ENCODE assay signal across 8 mouse cellular contexts in the genomic region with DNA sequence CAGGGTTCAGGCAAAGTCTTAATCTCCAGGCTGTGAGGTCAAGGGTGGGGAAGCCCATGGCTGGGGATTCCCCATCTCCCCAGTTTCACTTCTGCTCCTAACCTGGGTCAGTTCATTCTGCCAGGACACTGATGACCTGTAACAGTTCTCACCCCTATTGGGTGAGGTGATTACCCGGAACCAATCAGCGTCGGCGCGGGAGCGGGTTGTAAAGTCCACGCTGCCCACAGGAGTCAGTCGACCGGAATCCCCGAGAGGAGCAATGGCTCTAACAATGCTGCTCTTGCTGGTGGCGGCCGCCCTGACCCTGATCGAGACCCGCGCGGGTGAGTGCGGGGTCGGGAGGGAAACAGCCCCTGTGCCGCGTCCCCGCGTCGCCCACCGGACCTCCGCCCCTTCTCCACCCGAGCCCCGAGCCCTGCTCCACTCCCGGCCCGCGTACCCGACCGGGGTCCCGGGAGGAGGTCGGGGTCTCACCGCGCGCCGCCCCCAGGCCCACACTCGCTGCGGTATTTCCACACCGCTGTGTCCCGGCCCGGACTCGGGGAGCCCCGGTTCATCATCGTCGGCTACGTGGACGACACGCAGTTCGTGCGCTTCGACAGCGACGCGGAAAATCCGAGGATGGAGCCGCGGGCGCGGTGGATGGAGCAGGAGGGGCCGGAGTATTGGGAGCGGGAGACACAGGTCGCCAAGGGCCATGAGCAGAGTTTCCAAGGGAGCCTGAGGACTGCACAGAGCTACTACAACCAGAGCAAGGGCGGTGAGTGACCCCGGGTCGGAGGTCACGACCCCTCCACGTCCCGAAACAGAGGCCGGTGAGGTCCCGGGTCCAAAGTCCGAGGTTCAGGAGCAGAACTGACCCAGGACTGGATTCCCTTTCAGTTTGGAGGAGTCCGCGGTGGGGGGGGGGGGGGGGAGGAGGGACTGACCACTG. TPM values are rescaled to one million over a fixed set of nuclear protein-coding genes. Genes with fewer than 3 reads are reported as not detected.
DNase-seq lines count a peak whose midpoint lies in the region; ATAC-seq and TF ChIP-seq lines count a peak whose summit lies in the region.
"Not testable (repeated sequence)": the region's sequence is repeated elsewhere in the genome, so short reads cannot be mapped to it uniquely, and the experiment has no call there.

No protein-coding gene starts in this region.

- peak overlapping the region; percentile 40 for H3K4me3 ChIP-seq in heart, embryonic 13.5 days
- peak overlapping the region; percentile 14; the same call in 1 of the 2 replicates for H3K4me3 ChIP-seq in intestine, embryonic 16.5 days (ENCODE audit: low read length)
- H3K4me3 ChIP-seq in limb, embryonic 13.5 days = peak overlapping the region; percentile 36
- peak overlapping the region; percentile 28 for H3K4me3 ChIP-seq in neural tube, embryonic 13.5 days
- peak overlapping the region; percentile 31 for H3K4me3 ChIP-seq in thymus, adult 2 months (ENCODE audit: control insufficient read depth, insufficient read depth, low read length)

- ATAC-seq in erythroid progenitor cell, adult 5-6 weeks (replicated peaks; ENCODE audit: low FRiP score, poor library complexity, severe bottlenecking) = peak; percentile 35; the same call in 1 of the 2 replicates
- ATAC-seq in heart, embryonic 13.5 days (ENCODE audit: extremely low read depth, insufficient number of reproducible peaks, low FRiP score, low TSS enrichment) = not testable (repeated sequence)
- peak; percentile 88 for ATAC-seq in intestine, embryonic 16.5 days
- ATAC-seq in limb, embryonic 13.5 days (ENCODE audit: low FRiP score, low read depth) = peak; percentile 77
- ATAC-seq in neural tube, embryonic 13.5 days (ENCODE audit: low read depth) = peak; percentile 80

- H3K4me1 ChIP-seq in heart, embryonic 13.5 days; intestine, embryonic 16.5 days (ENCODE audit: control insufficient read depth, insufficient read depth, low read length); limb, embryonic 13.5 days; neural tube, embryonic 13.5 days (replicated peaks); thymus, adult 2 months (replicated peaks; ENCODE audit: control insufficient read depth, insufficient read depth, low read length): not testable (repeated sequence)

- H3K27me3 ChIP-seq in heart, embryonic 13.5 days (replicated peaks) = peaks cover 34% of the 10 kb centered on the region
- H3K27me3 ChIP-seq in intestine, embryonic 16.5 days (replicated peaks; ENCODE audit: control insufficient read depth, insufficient read depth, low read length); neural tube, embryonic 13.5 days; thymus, adult 2 months (ENCODE audit: control insufficient read depth, insufficient read depth, low read length): not testable (repeated sequence)
- H3K27me3 ChIP-seq in limb, embryonic 13.5 days = peaks cover 17% of the 10 kb centered on the region

- not testable (repeated sequence) for H3K36me3 ChIP-seq in heart, embryonic 13.5 days; intestine, embryonic 16.5 days (ENCODE audit: control insufficient read depth, insufficient read depth, low read length); limb, embryonic 13.5 days; neural tube, embryonic 13.5 days; thymus, adult 2 months (ENCODE audit: control insufficient read depth, insufficient read depth, low read length)

- 0 out of 2 replicates have a peak overlapping the region, but pooled peaks have one; percentile 14 for H3K9ac ChIP-seq in heart, embryonic 13.5 days
- H3K9ac ChIP-seq in intestine, embryonic 16.5 days (ENCODE audit: low read depth, low read length); neural tube, embryonic 13.5 days: not testable (repeated sequence)
- peak overlapping the region; percentile 39; the same call in 1 of the 2 replicates for H3K9ac ChIP-seq in limb, embryonic 13.5 days

- not testable (repeated sequence) for H3K9me3 ChIP-seq in heart, embryonic 13.5 days; intestine, embryonic 16.5 days (ENCODE audit: control insufficient read depth, low read length); limb, embryonic 13.5 days; neural tube, embryonic 13.5 days

- WGBS in heart, embryonic 13.5 days = 3% methylated on average over 52 of the region's 75 CpGs
- 3% methylated on average over 47 of the region's 75 CpGs for WGBS in intestine, embryonic 16.5 days
- 2% methylated on average over 55 of the region's 75 CpGs for WGBS in limb, embryonic 13.5 days
- WGBS in neural tube, embryonic 13.5 days = 1% methylated on average over 51 of the region's 75 CpGs
- WGBS in thymus, adult 2 months = 3% methylated on average over 63 of the region's 75 CpGs

- not testable (repeated sequence) for H3K27ac ChIP-seq in heart, embryonic 13.5 days (replicated peaks); intestine, embryonic 16.5 days (ENCODE audit: low read length); limb, embryonic 13.5 days; neural tube, embryonic 13.5 days (replicated peaks); thymus, adult 2 months (ENCODE audit: control insufficient read depth, insufficient read depth, low read length)

- not testable (repeated sequence) for TF ChIP-seq CTCF in thymus, adult 2 months (IDR thresholded peaks at IDR 0.05; ENCODE audit: borderline replicate concordance, control insufficient read depth, extremely low read depth, insufficient read depth, low read length, poor library complexity)

- peak; percentile 4 for DNase-seq in adrenal gland, postnatal 25 days
- peak; percentile 15 for DNase-seq in lung, postnatal 10 days
- not testable (repeated sequence) for DNase-seq in thymus, adult 2 months

- TF ChIP-seq POLR2A in thymus, adult 2 months (IDR thresholded peaks at IDR 0.05; ENCODE audit: control insufficient read depth, extremely low read depth, insufficient read depth, low read length, poor library complexity) = not testable (repeated sequence)

- peak overlapping the region; percentile 65 for H3K4me2 ChIP-seq in heart, embryonic 13.5 days
- peak overlapping the region; percentile 57 for H3K4me2 ChIP-seq in intestine, embryonic 16.5 days (ENCODE audit: low read depth, low read length)
- peak overlapping the region; percentile 58 for H3K4me2 ChIP-seq in limb, embryonic 13.5 days (replicated peaks)
- peak overlapping the region; percentile 52 for H3K4me2 ChIP-seq in neural tube, embryonic 13.5 days

RNA-seq across cellular contexts. Expression of a gene that starts 14.7 kb away (rescaled TPM):
- 16.5 and 20.9 TPM in 2 replicates for total RNA-seq in adrenal gland, postnatal 25 days (2021)
- total RNA-seq in erythroid progenitor cell, adult 5-6 weeks (2015; ENCODE audit: low replicate concordance) = 20.2 and 22.6 TPM in 2 replicates
- 24.5 and 26.8 TPM in 2 replicates for total RNA-seq in erythroid progenitor cell, adult 5-6 weeks (2017; ENCODE audit: low replicate concordance)
- polyA plus RNA-seq in heart, embryonic 13.5 days (2015; fragmentation: Nextera tagmentation; extraction: Ambion mirVana) = 2.6 and 2.9 TPM in 2 replicates
- polyA plus RNA-seq in intestine, embryonic 16.5 days (2015; fragmentation: Nextera tagmentation; extraction: Ambion mirVana) = 4.8 and 5.1 TPM in 2 replicates
- polyA plus RNA-seq in limb, embryonic 13.5 days (2015; fragmentation: Nextera tagmentation; extraction: Ambion mirVana) = 4.6 and 5.1 TPM in 2 replicates
- 1.0 and 1.4 TPM in 2 replicates for polyA plus RNA-seq in neural tube, embryonic 13.5 days (2015; fragmentation: Nextera tagmentation; extraction: Ambion mirVana)
- 272 and 274 TPM in 2 replicates for polyA plus RNA-seq in thymus, adult 2 months (2012; rRNA removed)

RNA-seq across cellular contexts. Expression of a gene that starts 30.5 kb away (rescaled TPM):
- 2.1 TPM in 1 of 2 replicates, not detected in the other for total RNA-seq in adrenal gland, postnatal 25 days (2021)
- total RNA-seq in erythroid progenitor cell, adult 5-6 weeks (2015; ENCODE audit: low replicate concordance) = 11.5 and 17.6 TPM in 2 replicates
- total RNA-seq in erythroid progenitor cell, adult 5-6 weeks (2017; ENCODE audit: low replicate concordance) = 8.5 and 12.7 TPM in 2 replicates
- polyA plus RNA-seq in heart, embryonic 13.5 days (2015; fragmentation: Nextera tagmentation; extraction: Ambion mirVana) = 0.23 and 0.61 TPM in 2 replicates
- 2.0 and 2.2 TPM in 2 replicates for polyA plus RNA-seq in intestine, embryonic 16.5 days (2015; fragmentation: Nextera tagmentation; extraction: Ambion mirVana)
- 1.0 and 1.6 TPM in 2 replicates for polyA plus RNA-seq in limb, embryonic 13.5 days (2015; fragmentation: Nextera tagmentation; extraction: Ambion mirVana)
- polyA plus RNA-seq in neural tube, embryonic 13.5 days (2015; fragmentation: Nextera tagmentation; extraction: Ambion mirVana) = 0.37 and 0.42 TPM in 2 replicates
- 115 and 165 TPM in 2 replicates for polyA plus RNA-seq in thymus, adult 2 months (2012; rRNA removed)

RNA-seq across cellular contexts. Expression of a gene that starts 44.8 kb away (rescaled TPM):
- total RNA-seq in adrenal gland, postnatal 25 days (2021) = 1.6 and 1.8 TPM in 2 replicates
- 47.6 and 48.2 TPM in 2 replicates for total RNA-seq in erythroid progenitor cell, adult 5-6 weeks (2015; ENCODE audit: low replicate concordance)
- 8.2 and 13.2 TPM in 2 replicates for total RNA-seq in erythroid progenitor cell, adult 5-6 weeks (2017; ENCODE audit: low replicate concordance)
- polyA plus RNA-seq in heart, embryonic 13.5 days (2015; fragmentation: Nextera tagmentation; extraction: Ambion mirVana) = 1.2 and 2.1 TPM in 2 replicates
- 5.9 and 7.3 TPM in 2 replicates for polyA plus RNA-seq in intestine, embryonic 16.5 days (2015; fragmentation: Nextera tagmentation; extraction: Ambion mirVana)
- 9.4 TPM in 2 replicates for polyA plus RNA-seq in limb, embryonic 13.5 days (2015; fragmentation: Nextera tagmentation; extraction: Ambion mirVana)
- polyA plus RNA-seq in neural tube, embryonic 13.5 days (2015; fragmentation: Nextera tagmentation; extraction: Ambion mirVana) = 3.4 and 4.0 TPM in 2 replicates
- polyA plus RNA-seq in thymus, adult 2 months (2012; rRNA removed) = 412 and 617 TPM in 2 replicates

RNA-seq across cellular contexts. Expression of a gene that starts 52.1 kb away (rescaled TPM):
- 1.1 TPM in 1 of 2 replicates, not detected in the other for total RNA-seq in adrenal gland, postnatal 25 days (2021)
- total RNA-seq in erythroid progenitor cell, adult 5-6 weeks (2015; ENCODE audit: low replicate concordance) = not detected in 2 replicates
- not detected in 2 replicates for total RNA-seq in erythroid progenitor cell, adult 5-6 weeks (2017; ENCODE audit: low replicate concordance)
- polyA plus RNA-seq in heart, embryonic 13.5 days (2015; fragmentation: Nextera tagmentation; extraction: Ambion mirVana) = 3.3 and 3.4 TPM in 2 replicates
- 136 and 184 TPM in 2 replicates for polyA plus RNA-seq in intestine, embryonic 16.5 days (2015; fragmentation: Nextera tagmentation; extraction: Ambion mirVana)
- polyA plus RNA-seq in limb, embryonic 13.5 days (2015; fragmentation: Nextera tagmentation; extraction: Ambion mirVana) = 0.69 and 0.89 TPM in 2 replicates
- 0.50 and 0.60 TPM in 2 replicates for polyA plus RNA-seq in neural tube, embryonic 13.5 days (2015; fragmentation: Nextera tagmentation; extraction: Ambion mirVana)
- polyA plus RNA-seq in thymus, adult 2 months (2012; rRNA removed) = 142 and 170 TPM in 2 replicates

Comparison
In these comparisons a context has a peak if more than half of its experiments do, and no peak if none do; other contexts are left out.
1. RNA of a gene that starts 14.7 kb away (polyA plus RNA-seq): 272 to 274 TPM in thymus, adult 2 months; 4.8 to 5.1 TPM in intestine, embryonic 16.5 days, 4.6 to 5.1 TPM in limb, embryonic 13.5 days, 2.6 to 2.9 TPM in heart, embryonic 13.5 days and 1.0 to 1.4 TPM in neural tube, embryonic 13.5 days; every median in the first group is over 10 times any median in the second.
2. RNA of a gene that starts 30.5 kb away (polyA plus RNA-seq): 115 to 165 TPM in thymus, adult 2 months; 2.0 to 2.2 TPM in intestine, embryonic 16.5 days, 1.0 to 1.6 TPM in limb, embryonic 13.5 days, 0.37 to 0.42 TPM in neural tube, embryonic 13.5 days and 0.23 to 0.61 TPM in heart, embryonic 13.5 days; every median in the first group is over 10 times any median in the second.
3. RNA of a gene that starts 44.8 kb away (polyA plus RNA-seq): 412 to 617 TPM in thymus, adult 2 months; 9.4 TPM in limb, embryonic 13.5 days, 5.9 to 7.3 TPM in intestine, embryonic 16.5 days, 3.4 to 4.0 TPM in neural tube, embryonic 13.5 days and 1.2 to 2.1 TPM in heart, embryonic 13.5 days; every median in the first group is over 10 times any median in the second.
4. Peak in every context shown above with its lines, with median percentiles within 50 percentile points of each other: H3K4me2 ChIP-seq and H3K4me3 ChIP-seq.